Mouse (Mus musculus) olfactory bulb, adult 2 months (tissue): ENCODE measurements at regions not wholly inside any gene's neighbourhood (a gene's known extent, or its start where the extent isn't known, plus 50 kb on each side); places are given as distances from the start of the nearest gene placed in this dataset.

Experiments used
- CTCF ChIP-seq: fragments of 200-500 bp; IDR thresholded peaks from 2 replicates; pipeline ENCODE4 v1.5.1; 2012; ENCODE audit warnings: low read depth, mild to moderate bottlenecking, low read length, moderate library complexity; ENCODE audit not compliant: insufficient read depth
- POLR2A ChIP-seq: fragments of 200-500 bp; IDR thresholded peaks from 2 replicates; pipeline ENCODE4 v1.6.1; 2012; ENCODE audit warnings: mild to moderate bottlenecking, low read depth, low read length, moderate library complexity; ENCODE audit not compliant: insufficient read depth

DNA sequence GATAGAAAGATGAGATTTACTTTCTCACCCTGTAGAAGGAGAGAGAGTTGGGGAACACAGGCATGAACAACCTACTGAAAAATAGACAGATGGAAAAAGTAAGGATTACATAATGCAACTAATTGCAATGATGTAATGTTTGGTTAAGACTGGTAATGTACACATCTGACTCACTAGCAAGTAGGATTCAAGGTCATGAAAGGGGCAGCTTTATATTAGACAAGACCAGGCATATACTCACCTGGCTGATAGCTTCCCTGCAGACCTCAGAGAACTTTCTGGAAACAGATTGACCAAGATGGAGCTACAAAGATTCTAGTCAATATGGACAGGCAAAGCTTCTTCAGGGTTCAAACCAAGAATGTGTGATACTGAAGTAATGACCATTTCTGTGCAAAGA, 227.7 kb upstream of the Dab2 start:
- TF ChIP-seq POLR2A (no peak), CTCF (no peak)
